Comparison of ENCODE assay signal across 27 mouse cellular contexts in the genomic region with DNA sequence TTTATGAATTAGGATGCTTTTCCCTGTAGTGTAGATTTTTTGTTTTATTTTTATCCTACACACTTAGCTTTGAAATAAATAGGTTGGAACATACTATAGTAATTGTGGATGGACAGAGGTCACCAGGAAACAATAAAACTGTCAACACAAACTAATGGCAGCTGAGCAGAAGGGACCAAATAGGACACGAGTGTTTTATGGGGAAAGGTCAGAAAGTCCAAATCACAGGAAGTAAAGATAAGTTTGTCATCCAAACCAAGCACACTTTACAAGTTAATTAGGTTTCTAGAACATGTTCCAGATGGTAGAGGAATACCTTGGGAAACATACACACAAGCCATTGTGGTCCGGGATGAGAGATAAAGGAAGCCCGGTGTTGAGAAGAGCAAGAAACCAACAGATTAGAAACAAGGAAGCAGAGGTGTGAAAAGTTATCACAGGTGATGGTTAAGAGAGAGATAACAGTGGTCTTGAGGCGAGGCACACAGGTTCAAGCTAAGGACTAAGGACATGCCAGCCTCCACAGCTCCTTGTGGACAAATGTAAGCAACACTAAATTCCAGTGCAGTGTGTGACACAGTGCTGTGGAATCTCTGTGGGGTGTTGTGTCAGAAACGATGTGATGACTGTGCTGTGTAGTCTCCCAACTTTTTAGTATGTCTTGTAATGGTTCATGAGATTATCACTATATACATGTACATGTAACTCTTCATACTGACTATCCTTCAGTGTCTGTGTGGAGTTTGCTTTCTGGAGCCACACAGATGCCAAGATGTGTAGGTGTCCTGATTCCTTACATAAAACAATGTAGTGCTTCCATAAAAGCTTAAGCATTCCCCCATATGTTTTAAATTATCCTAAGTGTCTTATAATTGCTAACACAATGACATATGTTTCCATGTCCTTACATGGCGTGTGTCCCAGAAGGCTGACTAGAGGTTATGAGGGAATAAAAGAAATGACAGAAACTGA.
DNase-seq lines count a peak whose midpoint lies in the region; ATAC-seq lines count a peak whose summit lies in the region.
"Had no signal": no experiment of that assay in that cellular context is flagged by ENCODE, and none has a peak within 500 bp of the region (broad histone marks: within the 10 kb centered on the region; RNA-seq: fewer than 3 reads in every experiment).

No protein-coding gene starts in this region.

- WGBS in kidney, embryonic 16.5 days, result 28% methylated on average over 6 of the region's 6 CpGs
- 10% methylated on average over 6 of the region's 6 CpGs for WGBS in limb, embryonic 11.5 days

- no peak overlapping the region for H3K4me3 ChIP-seq in kidney, embryonic 16.5 days (ENCODE audit: low read length)
- H3K4me3 ChIP-seq in limb, embryonic 11.5 days (ENCODE audit: low read depth, low read length), result no peak overlapping the region
- H3K4me3 ChIP-seq: embryonic facial prominence, embryonic 15.5 days; forebrain, embryonic 15.5 days; heart, embryonic 15.5 days; layer of hippocampus, adult 2 months; limb, embryonic 15.5 days; lung, embryonic 15.5 days had no signal

- peak; percentile 39; the same call in 1 of the 2 replicates for ATAC-seq in kidney, embryonic 16.5 days (ENCODE audit: low FRiP score, low TSS enrichment)
- no peak for ATAC-seq in limb, embryonic 11.5 days (ENCODE audit: insufficient number of reproducible peaks, low FRiP score, low TSS enrichment, low read depth)
- ATAC-seq: forebrain, embryonic 15.5 days had no signal

- intact Hi-C loops in heart, postnatal 25 days (cut with DNase I), result no loop called here

- 0 out of 2 replicates have a peak, but pooled peaks cover 4% of the 10 kb centered on the region for H3K4me1 ChIP-seq in kidney, embryonic 16.5 days (ENCODE audit: insufficient read depth, low read length)
- peaks cover 8% of the 10 kb centered on the region; the same call in 1 of the 2 replicates for H3K4me1 ChIP-seq in limb, embryonic 11.5 days (ENCODE audit: control insufficient read depth, insufficient read depth, low read length)
- H3K4me1 ChIP-seq: embryonic facial prominence, embryonic 15.5 days; forebrain, embryonic 15.5 days; heart, embryonic 15.5 days; limb, embryonic 15.5 days; lung, embryonic 15.5 days had no signal

- H3K36me3 ChIP-seq in kidney, embryonic 16.5 days (ENCODE audit: insufficient read depth, low read length), result no peaks in the 10 kb centered on the region
- no peaks in the 10 kb centered on the region for H3K36me3 ChIP-seq in limb, embryonic 11.5 days (ENCODE audit: control insufficient read depth, insufficient read depth, low read length)
- H3K36me3 ChIP-seq: embryonic facial prominence, embryonic 15.5 days; forebrain, embryonic 15.5 days; G1E; heart, embryonic 15.5 days; limb, embryonic 15.5 days; lung, embryonic 15.5 days had no signal

- H3K9me3 ChIP-seq in kidney, embryonic 16.5 days (ENCODE audit: low read length), result no peaks in the 10 kb centered on the region
- H3K9me3 ChIP-seq in limb, embryonic 11.5 days (ENCODE audit: control insufficient read depth, low read length), result no peaks in the 10 kb centered on the region
- H3K9me3 ChIP-seq: embryonic facial prominence, embryonic 15.5 days; forebrain, embryonic 15.5 days; G1E; heart, embryonic 15.5 days; limb, embryonic 15.5 days; lung, embryonic 15.5 days had no signal

- no peaks in the 10 kb centered on the region; the same call in 1 of the 2 replicates for H3K27me3 ChIP-seq in kidney, embryonic 16.5 days (ENCODE audit: insufficient read depth, low read length)
- no peaks in the 10 kb centered on the region for H3K27me3 ChIP-seq in limb, embryonic 11.5 days (ENCODE audit: control insufficient read depth, insufficient read depth, low read length)
- H3K27me3 ChIP-seq: CH12.LX; embryonic facial prominence, embryonic 15.5 days; forebrain, embryonic 15.5 days; limb, embryonic 15.5 days; lung, embryonic 15.5 days had no signal

- H3K27ac ChIP-seq in kidney, embryonic 16.5 days (ENCODE audit: low read length), result no peak overlapping the region
- no peak overlapping the region for H3K27ac ChIP-seq in limb, embryonic 11.5 days (replicated peaks; ENCODE audit: low read depth, low read length)
- H3K27ac ChIP-seq: embryonic facial prominence, embryonic 15.5 days; forebrain, embryonic 15.5 days; heart, embryonic 15.5 days; hindbrain, embryonic 14.5 days; layer of hippocampus, adult 2 months; limb, embryonic 15.5 days; liver, embryonic 14.5 days; lung, embryonic 15.5 days had no signal

- no peak overlapping the region for H3K4me2 ChIP-seq in kidney, embryonic 16.5 days (replicated peaks; ENCODE audit: low read depth, low read length)
- H3K4me2 ChIP-seq in limb, embryonic 11.5 days (ENCODE audit: low read depth, severe bottlenecking), result no peak overlapping the region
- H3K4me2 ChIP-seq: embryonic facial prominence, embryonic 15.5 days; forebrain, embryonic 15.5 days; heart, embryonic 15.5 days; hindbrain, embryonic 14.5 days; limb, embryonic 15.5 days; lung, embryonic 15.5 days; midbrain, embryonic 11.5 days had no signal

- no peak overlapping the region for H3K9ac ChIP-seq in kidney, embryonic 16.5 days (replicated peaks; ENCODE audit: low read length)
- H3K9ac ChIP-seq in limb, embryonic 11.5 days (ENCODE audit: low read length), result no peak overlapping the region
- H3K9ac ChIP-seq: embryonic facial prominence, embryonic 15.5 days; forebrain, embryonic 15.5 days; heart, embryonic 15.5 days; hindbrain, embryonic 14.5 days; limb, embryonic 15.5 days; liver, embryonic 14.5 days; lung, embryonic 15.5 days had no signal

- DNase-seq in kidney, adult 11 months, result no peak
- DNase-seq in NIH3T3 (ENCODE audit: low read depth), result peak; percentile 8
- DNase-seq in embryo, embryonic 11 days, result peak; percentile 46
- DNase-seq in limb, embryonic 11.5 days (ENCODE audit: low spot score), result peak; percentile 36
- DNase-seq in adrenal gland, postnatal 14 days, result no peak
- no peak for DNase-seq in heart, postnatal 25 days (ENCODE audit: low spot score)
- DNase-seq: adrenal gland, adult 2 months; B cell, adult 2 months; cerebellum, adult 8-10 months; gastrocnemius, postnatal 36 days; heart, postnatal 4 days; kidney, adult 9 months; right cerebral cortex, adult 18-20 months; right cerebral cortex, postnatal 4 days; thymus, postnatal 14 days had no signal

Comparison
In these comparisons a context has a peak if more than half of its experiments do, and no peak if none do; other contexts are left out.
1. DNase-seq: peak in NIH3T3 (single experiment), embryo, embryonic 11 days (single experiment) and limb, embryonic 11.5 days (single experiment); none in kidney, adult 11 months (single experiment), adrenal gland, postnatal 14 days (single experiment) and heart, postnatal 25 days (single experiment).